In genomic region chr17:7284297-7284910, GRCm38 (mm10) we compare ENCODE assay signal across 10 mouse cellular contexts. TPM values are rescaled to one million over a fixed set of nuclear protein-coding genes. Genes with fewer than 3 reads are reported as not detected.
A peak's percentile ranks its signal among the peaks of the same experiment; 100 is the strongest.
DNase-seq lines count a peak whose midpoint lies in the region; ATAC-seq lines count a peak whose summit lies in the region.
"Had no signal": no experiment of that assay in that cellular context is flagged by ENCODE, and none has a peak within 500 bp of the region (broad histone marks: within the 10 kb centered on the region; RNA-seq: fewer than 3 reads in every experiment).

No protein-coding gene starts in this region.

- no peak overlapping the region for H3K4me2 ChIP-seq in neural tube, embryonic 13.5 days
- H3K4me2 ChIP-seq in stomach, embryonic 15.5 days, result no peak overlapping the region

- 0 out of 2 replicates have a peak, but pooled peaks have one; percentile 61 for ATAC-seq in neural tube, embryonic 13.5 days (ENCODE audit: low read depth)
- peak; percentile 53; the same call in 1 of the 2 replicates for ATAC-seq in stomach, embryonic 15.5 days (ENCODE audit: insufficient read depth, low FRiP score, low read depth)

- no peak overlapping the region for H3K4me3 ChIP-seq in neural tube, embryonic 13.5 days
- H3K4me3 ChIP-seq in stomach, embryonic 15.5 days (replicated peaks), result no peak overlapping the region

- H3K27ac ChIP-seq in neural tube, embryonic 13.5 days (replicated peaks), result 0 out of 2 replicates have a peak overlapping the region, but pooled peaks have one; percentile 13
- H3K27ac ChIP-seq in stomach, embryonic 15.5 days, result peak overlapping the region; percentile 57

- H3K9me3 ChIP-seq in neural tube, embryonic 13.5 days, result no peaks in the 10 kb centered on the region
- H3K9me3 ChIP-seq in stomach, embryonic 15.5 days, result no peaks in the 10 kb centered on the region

- peaks cover 12% of the 10 kb centered on the region; the same call in 1 of the 2 replicates for H3K4me1 ChIP-seq in neural tube, embryonic 13.5 days (replicated peaks)
- peaks cover 15% of the 10 kb centered on the region; the same call in 1 of the 2 replicates for H3K4me1 ChIP-seq in stomach, embryonic 15.5 days

- DNase-seq in adrenal gland, adult 2 months, result peak; percentile 60
- no peak for DNase-seq in adrenal gland, adult 18-20 months (ENCODE audit: low spot score in 2 of 2)
- no peak for DNase-seq in neural tube, embryonic 10.5 days (ENCODE audit: extremely low spot score, low spot score)
- peak; percentile 43 for DNase-seq in kidney, adult 9 months
- DNase-seq in frontal cortex, postnatal 36 days (ENCODE audit: low spot score in 2 of 2), result no peak
- DNase-seq in cerebellum, adult 11 months, result no peak

- H3K36me3 ChIP-seq in neural tube, embryonic 13.5 days, result peaks cover 61% of the 10 kb centered on the region
- H3K36me3 ChIP-seq in stomach, embryonic 15.5 days, result no peaks in the 10 kb centered on the region

- WGBS in neural tube, embryonic 13.5 days, result 74% methylated on average over 8 of the region's 8 CpGs
- 54% methylated on average over 8 of the region's 8 CpGs for WGBS in stomach, embryonic 15.5 days

- H3K9ac ChIP-seq in neural tube, embryonic 13.5 days, result no peak overlapping the region
- H3K9ac ChIP-seq in stomach, embryonic 15.5 days, result no peak overlapping the region

- no peaks in the 10 kb centered on the region for H3K27me3 ChIP-seq in neural tube, embryonic 13.5 days
- H3K27me3 ChIP-seq in stomach, embryonic 15.5 days (replicated peaks), result no peaks in the 10 kb centered on the region

RNA-seq across cellular contexts. Expression of gene Tcp10a, which starts 40.0 kb away (rescaled TPM):
- not detected for total RNA-seq in adrenal gland, adult 2 months (2021)
- polyA plus RNA-seq in adrenal gland, adult 2 months (2012; rRNA removed), result not detected in 2 replicates
- under 1 TPM in 1 of 2 experiments, not detected in 1; 0.54 TPM for total RNA-seq in adrenal gland, adult 18-20 months (2021)
- polyA plus RNA-seq in neural tube, embryonic 13.5 days (2015; fragmentation: Nextera tagmentation; extraction: Ambion mirVana), result 0.08 TPM in 1 of 2 replicates, not detected in the other
- polyA plus RNA-seq in stomach, embryonic 15.5 days (2015; fragmentation: Nextera tagmentation; extraction: Ambion mirVana), result not detected in 2 replicates
- total RNA-seq: neutrophil, adult 5-6 weeks had no signal
- polyA plus RNA-seq: large intestine, adult 2 months had no signal

Comparison
In these comparisons a context has a peak if more than half of its experiments do, and no peak if none do; other contexts are left out.
1. DNase-seq: peak in adrenal gland, adult 2 months (single experiment) and kidney, adult 9 months (single experiment); none in adrenal gland, adult 18-20 months (0 of 2), neural tube, embryonic 10.5 days (single experiment), frontal cortex, postnatal 36 days (0 of 2) and cerebellum, adult 11 months (single experiment).